Mouse (Mus musculus) stomach, postnatal 0 days (tissue): ENCODE data around the gene Gabpb2. TPM values are rescaled to one million over a fixed set of nuclear protein-coding genes. Genes with fewer than 3 reads are reported as not detected.

Experiments
- ATAC-seq: fragments of 200-750 bp; cut with Nextera tagmentation; 2 replicates; pipeline ENCODE4 v1.8.0; 2017; ENCODE audit not compliant: low FRiP score, low TSS enrichment
- DNase-seq: peaks from one replicate; pipeline ENCODE4 v3.0.0-alpha.2; 2016; ENCODE audit warnings: low spot score
- H3K27ac ChIP-seq: fragments of 300-500 bp; sonication (generic); replicated peaks from 2 replicates; pipeline ENCODE4 v1.5.1; 2014; ENCODE audit warnings: mild to moderate bottlenecking, control low read depth
- H3K27me3 ChIP-seq: fragments of 300-500 bp; sonication (generic); 2 replicates; pipeline ENCODE4 v1.6.1; 2014; ENCODE audit warnings: low read length; ENCODE audit not compliant: control insufficient read depth, insufficient read depth
- H3K36me3 ChIP-seq: fragments of 300-500 bp; sonication (generic); 2 replicates; pipeline ENCODE4 v1.6.1; 2014; ENCODE audit warnings: low read length, mixed read lengths; ENCODE audit not compliant: control insufficient read depth, insufficient read depth
- H3K4me1 ChIP-seq: fragments of 300-500 bp; sonication (generic); replicated peaks from 2 replicates; pipeline ENCODE4 v1.6.1; 2014; ENCODE audit warnings: antibody characterized with exemption; ENCODE audit not compliant: control insufficient read depth, insufficient read depth
- H3K4me2 ChIP-seq: fragments of 300-500 bp; sonication (generic); replicated peaks from 2 replicates; pipeline ENCODE4 v1.6.1; 2014; ENCODE audit warnings: low read depth, mild to moderate bottlenecking, control low read depth, moderate library complexity
- H3K4me3 ChIP-seq: fragments of 300-500 bp; sonication (generic); 2 replicates; pipeline ENCODE4 v1.5.1; 2014; ENCODE audit warnings: low read depth, low read length, control low read depth
- H3K9ac ChIP-seq: fragments of 300-500 bp; sonication (generic); 2 replicates; pipeline ENCODE4 v1.6.1; 2014; ENCODE audit warnings: mild to moderate bottlenecking, low read length, control low read depth, mixed read lengths
- H3K9me3 ChIP-seq: fragments of 300-500 bp; sonication (generic); 2 replicates; pipeline ENCODE4 v1.6.1; 2016; ENCODE audit warnings: low read length; ENCODE audit not compliant: control insufficient read depth
- CTCF ChIP-seq: IDR thresholded peaks from 2 replicates; pipeline ENCODE4 v1.5.1; 2016; ENCODE audit warnings: antibody characterized with exemption, low read depth, mild to moderate bottlenecking, moderate library complexity
- EP300 ChIP-seq: optimal IDR thresholded peaks from 2 replicates; pipeline ENCODE3; 2016; ENCODE audit warnings: antibody characterized with exemption
- WGBS: fragments of 180-500 bp; shearing (Covaris S2); extraction: QIAGEN DNeasy Blood & Tissue Kit; methylation state at CpG from one replicate; pipeline ENCODE4 v1.1.7; 2014; 5-methylcytosine and 5-hydroxymethylcytosine counted together
- polyA plus RNA-seq: library from polyadenylated mRNA; unstranded; fragments of >200 nt; fragmentation: Nextera tagmentation; extraction: Ambion mirVana; gene quantifications from 2 replicates; pipeline ENCODE4 v1.2.1, GENCODE M21; 2015

Gene Gabpb2
- polyA plus RNA-seq, 1 experiment from 2014 or later: 3.3 TPM

DNA sequence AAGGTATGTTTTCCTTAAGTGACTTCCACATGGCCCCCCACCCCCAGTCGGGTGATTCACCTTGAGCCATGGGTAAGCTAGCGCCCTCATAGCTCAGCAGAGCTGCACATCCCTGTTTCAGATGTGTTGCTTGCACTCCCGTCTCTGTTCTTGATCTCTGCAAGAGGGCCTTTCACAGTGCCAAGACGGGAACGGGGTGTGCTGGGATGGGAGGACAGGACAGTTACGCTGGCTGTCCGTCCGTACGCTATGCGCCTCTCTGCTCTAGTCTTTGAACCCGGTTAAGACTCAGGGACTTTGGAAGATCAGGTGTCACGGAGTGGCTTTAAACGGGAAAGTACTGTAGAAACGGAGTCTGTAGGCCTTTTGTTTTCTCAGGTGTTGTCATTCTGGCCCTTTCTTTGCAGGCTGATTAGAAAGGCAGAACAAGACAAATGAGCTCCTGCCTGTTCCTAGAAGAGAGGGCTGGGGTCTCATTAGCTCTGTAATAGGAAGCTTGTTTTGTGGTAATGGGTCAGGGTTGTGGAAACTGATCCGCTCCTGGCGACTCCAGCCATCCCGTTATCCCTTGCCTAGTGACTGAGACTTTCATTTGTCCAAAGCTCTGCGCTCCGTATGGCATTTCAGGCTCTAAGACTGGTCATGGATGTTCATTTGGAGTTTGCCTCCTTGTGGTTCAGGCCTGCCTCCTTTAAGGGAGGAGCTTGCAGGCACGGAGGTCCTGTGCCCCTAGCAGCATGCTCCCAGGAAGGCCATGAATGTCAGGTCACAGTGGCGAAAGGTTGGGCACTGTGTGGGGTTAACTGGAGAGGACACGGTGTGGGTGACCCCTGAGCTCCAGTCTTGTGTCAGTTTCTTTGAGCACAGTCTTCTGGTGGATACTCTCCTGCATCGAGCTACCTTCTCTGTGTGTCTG is 17.9 kb upstream of the Gabpb2 start:
- peaks cover 3% of the 10 kb centered on the region for H3K4me1 ChIP-seq
- no peak overlapping the region for H3K27ac ChIP-seq
- no peak overlapping the region for H3K4me2 ChIP-seq
- peaks cover 30% of the 10 kb centered on the region for H3K36me3 ChIP-seq
- H3K9me3 ChIP-seq: no peaks in the 10 kb centered on the region
- H3K27me3 ChIP-seq: no peaks in the 10 kb centered on the region
- no peak for TF ChIP-seq CTCF
- TF ChIP-seq EP300: no peak
- no peak for ATAC-seq
- no peak overlapping the region for H3K4me3 ChIP-seq
- no peak for DNase-seq
- WGBS: 82% methylated on average over 23 of the region's 23 CpGs
- no peak overlapping the region for H3K9ac ChIP-seq

DNA sequence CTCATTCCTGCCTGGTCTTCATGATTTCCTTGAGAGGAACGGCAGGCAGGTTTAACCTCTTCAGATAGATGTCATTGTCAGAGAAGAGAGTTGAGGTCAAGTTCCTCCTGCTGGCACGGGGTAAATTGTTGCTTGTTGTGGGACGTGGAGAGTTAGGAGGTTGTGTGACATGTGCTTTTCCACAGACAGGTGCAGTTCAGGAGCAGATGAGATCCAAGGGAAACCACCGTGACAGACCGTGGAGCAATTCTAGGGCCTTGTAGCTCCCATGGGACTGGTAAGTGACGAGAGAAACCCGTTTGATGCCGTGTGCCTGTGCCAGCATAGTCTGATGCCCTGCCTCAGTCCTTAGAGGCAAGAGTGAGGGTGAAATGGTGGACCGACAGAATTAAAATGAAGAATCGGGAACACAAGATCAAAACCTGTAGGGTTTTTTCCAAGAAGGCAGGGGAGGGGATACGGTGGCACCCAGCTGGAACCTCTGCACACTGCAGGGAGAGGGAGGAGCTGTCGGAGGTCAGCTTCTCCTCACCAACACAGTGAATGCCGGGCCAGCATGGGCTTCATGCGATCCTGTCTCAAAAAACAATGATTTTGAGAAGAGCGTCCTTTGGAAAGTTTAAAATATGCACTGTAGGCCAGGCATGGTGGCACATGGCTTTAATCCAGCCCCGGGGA is 15.7 kb upstream of the Gabpb2 start:
- no peaks in the 10 kb centered on the region for H3K9me3 ChIP-seq
- ATAC-seq: no peak
- no peaks in the 10 kb centered on the region for H3K27me3 ChIP-seq
- H3K27ac ChIP-seq: no peak overlapping the region
- H3K4me1 ChIP-seq: peaks cover 3% of the 10 kb centered on the region
- DNase-seq: no peak
- no peak overlapping the region for H3K4me2 ChIP-seq
- no peak overlapping the region for H3K4me3 ChIP-seq
- peaks cover 30% of the 10 kb centered on the region for H3K36me3 ChIP-seq
- no peak for TF ChIP-seq EP300
- no peak for TF ChIP-seq CTCF
- H3K9ac ChIP-seq: no peak overlapping the region
- 80% methylated on average over 16 of the region's 16 CpGs for WGBS

DNA sequence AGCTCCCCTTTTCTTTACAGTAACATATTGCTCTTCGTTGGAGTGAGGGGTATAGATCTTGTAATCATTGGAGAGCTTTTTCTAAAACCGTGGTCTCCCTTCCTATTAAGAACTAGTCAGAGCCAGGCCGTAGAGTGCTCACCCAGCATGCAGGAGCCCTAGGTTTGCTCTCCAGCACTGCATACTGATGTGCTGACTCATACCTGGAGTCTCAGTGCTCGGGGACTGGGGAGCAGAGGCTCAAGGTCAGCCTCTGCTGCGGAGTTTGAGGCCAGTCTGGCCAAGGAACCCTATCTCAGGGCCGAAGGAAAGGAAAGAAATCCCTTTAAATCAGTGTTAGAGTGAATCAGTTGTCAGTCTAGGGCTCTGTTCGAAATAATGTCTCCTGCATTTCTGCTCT is 15.1 kb upstream of the Gabpb2 start:
- peaks cover 3% of the 10 kb centered on the region for H3K4me1 ChIP-seq
- H3K4me3 ChIP-seq: no peak overlapping the region
- DNase-seq (peak; percentile 53), ATAC-seq (0 out of 2 replicates have a peak, but pooled peaks have one; percentile 30)
- H3K4me2 ChIP-seq: no peak overlapping the region; the same call in 1 of the 2 replicates
- peaks cover 28% of the 10 kb centered on the region for H3K36me3 ChIP-seq
- peak overlapping the region; percentile 98 for H3K27ac ChIP-seq
- TF ChIP-seq EP300 (no peak), CTCF (no peak)
- no peaks in the 10 kb centered on the region for H3K27me3 ChIP-seq
- peak overlapping the region; percentile 31; the same call in 1 of the 2 replicates for H3K9ac ChIP-seq
- H3K9me3 ChIP-seq: no peaks in the 10 kb centered on the region
- 60% methylated on average over 7 of the region's 7 CpGs for WGBS

DNA sequence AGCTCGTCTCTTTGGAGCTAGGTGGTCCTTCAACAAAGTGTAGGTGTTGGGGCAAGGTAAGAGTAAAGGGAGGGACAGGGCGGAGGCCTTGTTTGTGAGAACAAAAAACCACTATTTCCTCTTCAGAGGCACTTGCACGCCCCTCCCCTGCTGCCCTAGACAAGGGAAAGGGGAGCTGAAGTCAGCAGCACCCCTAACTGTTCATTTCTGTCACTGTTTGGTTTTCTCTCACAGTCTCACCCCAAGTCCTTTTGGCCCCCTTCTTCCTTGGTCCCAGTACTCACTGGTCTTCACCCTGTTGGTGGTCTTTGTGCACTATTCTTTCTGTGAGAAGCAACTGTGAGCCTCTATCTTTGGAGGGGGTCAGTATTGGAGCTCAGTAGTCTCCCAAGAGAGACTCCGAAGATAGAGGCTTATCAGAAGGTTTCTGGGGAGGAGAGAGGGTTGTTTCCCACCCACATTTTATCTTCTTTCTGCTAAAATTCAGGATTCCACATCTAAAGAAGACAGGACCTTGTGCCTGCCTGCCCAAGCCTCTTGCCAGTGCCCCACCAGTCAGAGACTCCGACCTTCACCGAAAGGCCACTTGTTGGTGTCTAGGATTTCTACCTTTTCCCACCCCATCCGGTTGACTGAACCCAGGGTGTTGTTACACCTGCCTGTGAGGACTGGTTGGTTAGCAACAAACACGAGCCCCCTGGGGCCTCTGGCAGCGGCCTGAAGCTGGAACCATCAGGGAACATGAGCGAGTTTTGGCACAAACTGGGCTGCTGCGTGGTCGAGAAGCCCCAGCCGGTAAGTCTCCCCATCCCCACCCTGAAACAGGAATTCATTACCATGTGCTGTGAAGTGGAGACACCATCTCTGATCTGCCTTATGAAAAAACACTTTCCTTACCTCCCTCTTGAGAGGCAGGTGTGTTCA is 13.8 kb upstream of the Gabpb2 start, which contains the start of gene Mllt11:
Gene Mllt11, minus strand, starts transcription at position 874 of the 924 bp plus-strand sequence.
- Histone ChIP-seq H3K4me3 (peak within 1 kb of the TSS; percentile 90), H3K27ac (peak within 1 kb of the TSS; percentile 98), H3K9me3 (no peaks in the 10 kb centered on the region), H3K27me3 (no peaks in the 10 kb centered on the region), H3K4me2 (peak within 1 kb of the TSS; percentile 83), H3K9ac (peak within 1 kb of the TSS; percentile 55), H3K36me3 (peaks cover 28% of the 10 kb centered on the region), H3K4me1 (peaks cover 3% of the 10 kb centered on the region)
- TF ChIP-seq EP300 (no peak), CTCF (no peak)
- WGBS: 63% methylated on average over 13 of the region's 13 CpGs
- DNase-seq (no peak), ATAC-seq (no peak)

- peak; percentile 50 for DNase-seq
- peak overlapping the region; percentile 94 for H3K9ac ChIP-seq
- WGBS: 39% methylated on average over 8 of the region's 8 CpGs
- peak overlapping the region; percentile 90 for H3K4me3 ChIP-seq
- H3K27me3 ChIP-seq: no peaks in the 10 kb centered on the region
- TF ChIP-seq CTCF: no peak
- no peak for TF ChIP-seq EP300
- ATAC-seq: no peak
- H3K9me3 ChIP-seq: no peaks in the 10 kb centered on the region
- H3K36me3 ChIP-seq: peaks cover 21% of the 10 kb centered on the region
- peak overlapping the region; percentile 83 for H3K4me2 ChIP-seq
- H3K27ac ChIP-seq: peak overlapping the region; percentile 98
- peaks cover 3% of the 10 kb centered on the region for H3K4me1 ChIP-seq
Observed at GRCm38 (mm10) chr3:95230495-95231297, 13.0 kb upstream of the Gabpb2 start.
